Mouse (Mus musculus) lung, adult 2 months (tissue): ENCODE data around the gene Gm973.

Experiments
- CTCF ChIP-seq: fragments of 200-500 bp; IDR thresholded peaks from 2 replicates; pipeline ENCODE4 v1.5.1; 2011; ENCODE audit warnings: mild to moderate bottlenecking, low read length, control low read depth; ENCODE audit not compliant: insufficient read depth
- POLR2A ChIP-seq: fragments of 200-500 bp; IDR thresholded peaks from 2 replicates; pipeline ENCODE4 v1.6.1; 2011; ENCODE audit warnings: low read depth, mild to moderate bottlenecking, control low read depth, low read length, borderline replicate concordance; ENCODE audit errors: extremely low read depth

GRCm38 (mm10) chr1:59527219-59527618 is 11.2 kb downstream of the Gm973 start:
- no peak for TF ChIP-seq CTCF
- no peak for TF ChIP-seq POLR2A
